Mouse (Mus musculus): ENCODE data around the gene Ppp1r9a.

The Ppp1r9a gene

GRCm38 (mm10) chr6:5108494-5108893 lies 205.8 kb downstream of the Ppp1r9a start:
- DNase-seq (ENCODE audit: low read depth) = no peak

GRCm38 (mm10) chr6:5109925-5110714 lies 207.4 kb downstream of the Ppp1r9a start:
- peak; percentile 53 for DNase-seq (ENCODE audit: low read depth)

GRCm38 (mm10) chr6:5110715-5111048 lies 208.0 kb downstream of the Ppp1r9a start:
- DNase-seq (ENCODE audit: low read depth) = no peak

- DNase-seq (ENCODE audit: low read depth) = no peak
Measured at GRCm38 (mm10) chr6:5113103-5113502, 210.4 kb downstream of the Ppp1r9a start.

GRCm38 (mm10) chr6:5113734-5114133 lies 211.0 kb downstream of the Ppp1r9a start:
- DNase-seq (ENCODE audit: low read depth) = no peak

GRCm38 (mm10) chr6:5114857-5115256 lies 212.1 kb downstream of the Ppp1r9a start:
- DNase-seq (ENCODE audit: low read depth) = no peak

- DNase-seq (ENCODE audit: low read depth) = no peak
Measured at GRCm38 (mm10) chr6:5119181-5119910, 216.6 kb downstream of the Ppp1r9a start.

GRCm38 (mm10) chr6:5120229-5120628 lies 217.5 kb downstream of the Ppp1r9a start:
- DNase-seq (ENCODE audit: low read depth) = no peak

- no peak for DNase-seq (ENCODE audit: low read depth)
Measured at GRCm38 (mm10) chr6:5129364-5130093, 226.8 kb downstream of the Ppp1r9a start.

- DNase-seq (ENCODE audit: low read depth) = no peak
Measured at GRCm38 (mm10) chr6:5134986-5135385, 232.3 kb downstream of the Ppp1r9a start.

GRCm38 (mm10) chr6:5136046-5136445 lies 233.3 kb downstream of the Ppp1r9a start:
- DNase-seq (ENCODE audit: low read depth) = no peak

- no peak for DNase-seq (ENCODE audit: low read depth)
Measured at GRCm38 (mm10) chr6:5138875-5139631, 236.3 kb downstream of the Ppp1r9a start.

GRCm38 (mm10) chr6:5139666-5140065 lies 236.9 kb downstream of the Ppp1r9a start:
- DNase-seq (ENCODE audit: low read depth) = no peak

- no peak for DNase-seq (ENCODE audit: low read depth)
Measured at GRCm38 (mm10) chr6:5147488-5148142, 244.9 kb downstream of the Ppp1r9a start.

GRCm38 (mm10) chr6:5149941-5150340 lies 247.2 kb downstream of the Ppp1r9a start:
- no peak for DNase-seq (ENCODE audit: low read depth)

GRCm38 (mm10) chr6:5151171-5151570 lies 248.5 kb downstream of the Ppp1r9a start:
- DNase-seq (ENCODE audit: low read depth) = no peak

- no peak for DNase-seq (ENCODE audit: low read depth)
Measured at GRCm38 (mm10) chr6:5152185-5152584, 249.5 kb downstream of the Ppp1r9a start.

GRCm38 (mm10) chr6:5154786-5155185 lies 252.1 kb downstream of the Ppp1r9a start:
- no peak for DNase-seq (ENCODE audit: low read depth)

- no peak for DNase-seq (ENCODE audit: low read depth)
Measured at GRCm38 (mm10) chr6:5155313-5155927, 252.7 kb downstream of the Ppp1r9a start.

- no peak for DNase-seq (ENCODE audit: low read depth)
Measured at GRCm38 (mm10) chr6:5156541-5157425, 254.1 kb downstream of the Ppp1r9a start.
